Mouse (Mus musculus) myocyte (in vitro differentiated cells): Measurements from ENCODE around the gene Myo3a.

ENCODE experiments used
- CEBPB ChIP-seq: IDR thresholded peaks from 2 replicates; pipeline ENCODE4 v1.6.1; 2011; ENCODE audit warnings: mild to moderate bottlenecking, moderate library complexity; ENCODE audit not compliant: poor library complexity, insufficient read depth, severe bottlenecking
- E2F4 ChIP-seq: IDR thresholded peaks from one replicate; pipeline ENCODE4 v1.6.1; 2011; ENCODE audit warnings: mild to moderate bottlenecking, control low read depth, moderate library complexity; ENCODE audit not compliant: insufficient read depth
- MAX ChIP-seq: IDR thresholded peaks from one replicate; pipeline ENCODE4 v1.6.1; 2011; ENCODE audit warnings: low read depth, mild to moderate bottlenecking, control low read depth
- MYOG ChIP-seq, 3 experiments: IDR thresholded peaks; one replicate each; pipeline ENCODE4 v1.6.1; 2011; ENCODE audit warnings: control low read depth in 2 of 3, low read depth in 2 of 3, mild to moderate bottlenecking in 2 of 3; ENCODE audit not compliant: insufficient read length in 2 of 3, control insufficient read depth in 1 of 3, insufficient read depth in 1 of 3
- POLR2A ChIP-seq: IDR thresholded peaks from one replicate; pipeline ENCODE4 v1.6.1; 2011; ENCODE audit warnings: low read depth, mild to moderate bottlenecking, control low read depth, moderate library complexity; ENCODE audit not compliant: insufficient read length
- REST ChIP-seq: IDR thresholded peaks from one replicate; pipeline ENCODE4 v1.6.1; 2011; ENCODE audit warnings: mild to moderate bottlenecking, control low read depth, moderate library complexity; ENCODE audit not compliant: insufficient read depth, insufficient read length
- TCF12 ChIP-seq: IDR thresholded peaks from one replicate; pipeline ENCODE4 v1.6.1; 2011; ENCODE audit warnings: mild to moderate bottlenecking, control low read depth; ENCODE audit not compliant: poor library complexity, insufficient read depth, severe bottlenecking
- USF1 ChIP-seq: IDR thresholded peaks from one replicate; pipeline ENCODE4 v1.6.1; 2011; ENCODE audit warnings: low read depth, mild to moderate bottlenecking, control low read depth, moderate library complexity

DNA sequence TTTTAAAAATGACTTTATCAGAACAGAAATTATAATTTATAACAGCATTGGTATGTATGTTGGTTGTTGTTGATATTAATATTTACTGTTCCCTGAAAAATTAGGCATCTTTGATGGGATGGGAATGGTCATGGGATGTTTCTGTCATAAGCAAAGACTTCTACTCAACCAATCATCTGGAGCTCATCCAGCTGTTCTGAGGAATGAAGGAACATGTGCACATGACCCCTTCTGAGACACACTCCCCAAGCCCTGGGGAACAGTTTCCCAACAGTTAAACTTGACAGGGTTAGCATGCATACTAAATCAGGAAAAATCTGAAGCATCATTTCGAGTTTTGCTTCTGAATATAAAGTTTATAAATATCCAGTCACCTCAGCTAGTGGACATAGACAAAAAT is 70.6 kb downstream of the Myo3a start:
- no peak for TF ChIP-seq MAX
- TF ChIP-seq TCF12 = no peak
- no peak for TF ChIP-seq POLR2A
- no peak for TF ChIP-seq CEBPB
- no peak for TF ChIP-seq USF1
- TF ChIP-seq MYOG (IDR thresholded peaks at IDR 0.05; ENCODE audit: control insufficient read depth in 1 of 3, insufficient read depth in 1 of 3, insufficient read length in 2 of 3, low read depth in 2 of 3) = no peak
- no peak for TF ChIP-seq E2F4
- no peak for TF ChIP-seq REST
